Mouse (Mus musculus) skeletal muscle tissue, adult 2 months (tissue): Measurements from ENCODE around the gene Cdc16.
"Not testable (repeated sequence)": the region's sequence is repeated elsewhere in the genome, so short reads cannot be mapped to it uniquely, and the experiment has no call there.

Experiments
- DNase-seq: peaks from one replicate; pipeline ENCODE4 v3.0.0-alpha.2; 2012; ENCODE audit warnings: low read depth, low spot score

Gene Cdc16

DNA sequence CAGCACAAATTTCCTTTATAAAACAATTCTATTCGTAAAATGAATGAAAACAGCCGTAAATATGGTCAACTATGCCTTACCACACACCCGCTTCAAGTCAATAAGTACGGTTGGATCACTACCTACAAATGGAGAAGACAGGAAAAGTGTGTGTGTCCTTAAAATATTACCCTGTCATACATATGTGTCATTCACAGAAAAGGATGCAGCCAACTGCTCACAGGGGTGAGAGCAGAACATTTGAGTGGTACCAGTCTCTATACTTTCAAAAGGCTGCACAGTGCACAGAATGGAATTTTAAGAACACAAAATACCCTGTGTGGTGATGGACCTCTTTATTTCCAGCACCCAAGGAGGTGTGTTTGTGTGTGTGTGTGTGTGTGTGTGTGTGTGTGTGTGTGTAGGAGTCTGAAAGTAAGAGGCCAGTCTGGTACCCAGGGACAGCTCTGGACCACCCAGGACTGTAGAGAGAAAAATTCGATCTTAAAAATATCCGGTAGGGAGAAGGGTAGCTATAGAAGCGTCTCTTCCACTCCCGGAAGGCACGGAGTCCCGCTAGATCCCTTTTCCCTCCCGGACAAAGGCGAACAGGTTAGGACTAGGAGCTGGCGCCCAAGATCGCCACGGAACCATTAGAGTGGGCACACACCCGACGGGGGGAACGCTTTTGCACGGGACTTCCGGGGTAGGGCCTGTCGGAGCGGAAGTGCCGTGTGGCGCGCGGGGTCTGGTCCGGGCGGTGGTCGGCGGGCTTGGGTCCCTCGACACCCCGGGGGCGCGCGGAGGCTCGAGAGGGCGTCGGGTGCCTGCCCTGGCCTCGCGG lies at the start of gene Cdc16:
Gene Cdc16 (plus strand): TSS at position 695 of the 823 bp plus-strand sequence.
- peak; percentile 57 for DNase-seq

DNA sequence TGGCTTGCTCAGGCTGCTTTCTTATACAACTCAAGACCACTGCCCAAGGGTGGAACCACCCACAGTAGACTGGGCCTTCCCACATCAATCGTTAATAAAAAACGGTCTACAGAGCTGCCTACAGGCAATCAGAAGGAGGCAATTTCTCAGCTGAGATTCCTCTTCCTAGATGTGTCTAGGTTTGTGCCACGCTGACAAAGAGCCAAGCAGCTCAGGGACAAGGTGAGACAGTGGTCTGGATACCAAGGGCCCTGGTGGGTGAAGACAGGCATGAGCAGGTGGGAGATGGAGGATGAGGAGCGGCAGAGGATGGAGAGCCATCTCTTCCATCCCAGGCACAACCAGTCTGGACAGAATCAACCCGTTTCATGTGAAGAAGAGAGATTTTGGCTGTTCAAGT lies 49.0 kb upstream of the Cdc16 start:
- DNase-seq, result no peak

DNA sequence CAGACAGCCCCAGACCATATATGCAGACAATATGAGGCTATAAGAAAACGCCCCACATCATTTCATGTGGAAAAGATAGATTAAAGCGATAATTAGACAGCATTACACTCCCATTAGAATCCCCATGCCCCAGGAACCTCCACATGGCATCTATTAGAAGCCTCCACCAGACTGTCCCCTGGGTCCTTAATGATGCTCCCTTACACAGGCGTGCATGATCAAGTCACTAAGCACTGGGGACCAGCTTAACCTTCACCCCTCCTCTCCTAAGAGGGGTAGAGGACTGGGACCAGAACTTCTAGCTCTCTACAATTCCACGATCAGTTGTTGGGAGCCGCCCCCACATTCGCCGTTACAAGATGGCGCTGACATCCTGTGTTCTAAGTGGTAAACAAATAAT lies 38.5 kb upstream of the Cdc16 start:
- no peak for DNase-seq

DNA sequence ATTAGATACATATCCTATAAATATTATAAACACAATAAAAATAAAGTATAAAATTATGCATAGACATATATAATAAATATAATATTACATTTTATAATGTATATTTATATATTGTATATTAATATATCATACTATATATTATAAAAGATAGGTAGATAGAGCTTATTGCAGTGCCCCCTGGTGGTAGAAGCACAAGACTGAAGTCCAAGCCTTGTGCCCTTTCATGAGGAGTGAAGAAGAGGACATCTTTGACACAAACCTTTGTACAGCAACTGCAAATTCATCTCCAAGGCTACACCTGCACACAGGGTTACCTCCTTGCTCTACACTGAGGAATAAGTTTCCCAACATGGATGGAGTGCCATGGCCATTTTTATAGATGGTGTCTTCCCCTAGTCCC lies 31.8 kb upstream of the Cdc16 start:
- peak; percentile 28 for DNase-seq

DNA sequence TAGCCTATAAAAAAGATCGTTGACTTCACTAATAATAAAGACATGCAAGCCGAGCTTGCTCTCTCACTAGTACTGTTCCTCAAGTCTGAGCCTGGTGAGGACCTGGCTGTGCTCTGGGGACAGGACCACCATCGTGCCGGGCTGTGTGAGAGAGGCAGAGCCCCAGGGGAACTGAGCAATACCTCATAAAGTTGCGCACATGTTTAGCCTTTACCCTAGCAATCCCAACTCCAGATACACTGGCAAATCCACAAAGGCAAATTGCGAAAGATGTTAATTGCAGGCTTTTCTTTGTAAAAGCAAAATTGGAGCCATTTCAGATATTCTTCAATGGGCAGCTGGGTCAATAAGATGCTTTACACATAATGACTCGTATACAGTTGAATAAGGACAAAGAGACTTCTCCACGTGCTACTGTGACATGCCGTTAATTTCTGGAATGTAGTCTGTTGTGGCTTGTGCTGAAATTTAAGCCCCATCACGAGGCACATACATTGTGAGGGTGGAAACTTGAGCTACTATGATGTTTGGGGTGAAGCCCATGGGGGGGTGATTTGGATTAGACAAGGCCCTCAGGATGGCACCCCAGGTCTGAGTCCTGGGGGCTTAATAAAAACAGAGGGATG lies 29.9 kb upstream of the Cdc16 start:
- no peak for DNase-seq

DNA sequence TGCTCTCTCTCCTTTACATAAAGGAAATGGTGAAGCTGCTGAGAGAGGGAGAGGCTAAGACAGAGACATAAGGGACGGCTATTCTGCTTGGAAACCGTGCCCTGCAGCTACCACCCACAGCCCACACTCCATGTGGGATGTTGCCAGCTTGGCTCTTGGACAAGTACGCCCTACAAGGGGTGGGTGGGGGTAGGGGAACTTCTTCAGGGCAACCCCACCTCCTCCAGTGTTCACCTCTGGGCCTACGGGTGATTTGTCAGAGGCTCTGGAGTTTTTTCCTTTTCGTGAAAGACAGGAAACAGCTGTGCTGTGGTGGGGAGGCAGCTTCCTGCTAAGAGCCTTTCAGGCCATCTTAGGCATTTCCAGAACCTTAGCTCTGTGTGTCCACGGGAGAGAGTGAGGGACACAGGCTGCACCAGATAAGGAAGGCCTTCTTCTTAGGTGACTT lies 17.1 kb upstream of the Cdc16 start:
- no peak for DNase-seq

DNA sequence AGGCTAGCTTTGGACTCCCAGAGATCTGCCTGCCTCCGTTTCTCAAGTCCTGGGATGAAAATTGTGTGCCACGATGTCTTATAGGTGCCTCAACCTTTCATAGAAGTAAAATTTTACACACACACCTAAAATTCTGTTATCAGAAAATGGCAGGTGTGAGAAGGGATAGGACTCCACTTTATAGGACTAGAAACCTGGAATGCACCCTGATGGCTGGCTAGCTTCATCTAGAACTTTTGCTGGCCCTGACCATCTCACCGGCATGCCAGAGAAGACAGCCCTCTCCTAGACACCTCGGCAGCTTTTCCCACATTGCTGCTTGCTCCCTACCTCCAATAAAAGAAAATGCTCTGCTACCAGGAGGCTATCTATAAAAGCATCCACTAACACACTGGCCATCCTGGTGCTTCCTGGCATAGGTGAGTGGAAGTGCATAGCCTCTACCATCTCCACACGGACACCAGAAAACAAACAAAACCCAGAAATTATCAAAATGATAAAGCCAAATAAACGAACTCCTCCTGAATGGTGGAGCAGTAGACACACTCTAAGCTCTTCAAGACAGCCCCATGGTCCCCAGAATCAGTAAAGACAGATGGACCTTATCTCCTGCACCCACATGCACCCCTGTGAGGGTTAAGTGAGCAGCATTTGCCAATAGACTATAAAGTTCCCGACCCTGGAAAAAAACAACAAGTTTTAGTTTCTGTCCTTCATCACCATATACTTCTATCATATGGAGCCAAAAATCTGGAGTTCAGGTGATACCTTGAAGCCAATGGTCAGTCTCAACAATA lies 16.5 kb upstream of the Cdc16 start:
- DNase-seq, result no peak

DNA sequence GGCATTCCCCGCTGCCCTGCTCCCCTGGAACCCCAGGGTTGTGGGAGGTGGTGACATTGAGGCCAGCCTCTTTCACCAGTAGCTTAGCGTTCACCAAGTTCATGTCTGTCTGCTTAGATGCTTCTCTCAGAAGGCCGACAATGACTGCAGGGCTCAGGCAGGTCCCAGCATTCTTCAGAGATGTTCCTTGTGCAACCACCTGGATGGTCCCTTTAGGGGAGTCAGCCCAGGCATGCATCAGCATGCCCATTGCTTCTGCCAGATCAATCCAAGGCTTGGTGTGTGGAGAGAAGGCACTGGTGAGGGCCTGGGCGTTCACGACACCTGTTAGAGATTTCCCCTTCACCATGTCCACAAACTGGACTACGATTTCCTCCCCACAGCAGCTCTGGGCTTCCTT lies 11.3 kb upstream of the Cdc16 start:
- not testable (repeated sequence) for DNase-seq

DNA sequence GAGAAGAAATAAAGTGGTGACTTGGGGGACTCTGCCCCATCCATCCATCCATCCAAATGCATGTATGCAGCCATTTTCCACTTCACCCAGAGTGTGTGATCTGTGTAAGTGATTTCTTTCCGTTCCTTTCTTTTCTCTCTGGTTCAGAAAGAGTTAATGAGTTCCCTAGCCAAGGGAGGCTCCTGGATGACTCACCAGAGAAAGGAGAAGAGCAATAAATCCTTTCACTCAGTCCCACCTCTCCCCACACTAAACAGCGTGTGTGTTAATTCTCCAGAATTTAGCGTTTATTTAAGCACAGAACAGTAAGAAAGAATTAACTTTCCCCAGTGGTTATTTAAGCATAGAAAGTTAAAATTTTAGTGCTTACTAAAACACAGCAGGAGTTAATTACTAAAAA lies 9.8 kb upstream of the Cdc16 start:
- DNase-seq, result no peak

DNA sequence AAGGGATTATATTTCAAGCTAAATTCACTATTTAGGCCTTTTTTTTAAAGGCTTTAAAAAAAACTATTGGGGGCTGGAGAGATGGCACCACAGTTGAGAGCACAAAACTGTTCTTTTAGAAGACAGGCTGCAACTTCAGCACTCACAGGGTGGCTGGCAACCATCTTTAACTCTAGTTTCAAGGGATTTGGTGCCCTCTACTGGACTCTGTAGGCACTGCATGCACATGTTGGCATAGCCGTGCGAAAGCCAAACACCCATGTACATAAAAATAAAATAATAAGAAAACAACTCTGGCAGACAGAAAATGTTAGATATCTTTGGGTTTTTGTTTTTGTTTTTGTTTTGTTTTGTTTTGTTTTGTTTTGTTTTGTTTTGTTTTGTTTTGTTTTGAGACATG lies 3.8 kb upstream of the Cdc16 start:
- DNase-seq, result peak; percentile 59

DNA sequence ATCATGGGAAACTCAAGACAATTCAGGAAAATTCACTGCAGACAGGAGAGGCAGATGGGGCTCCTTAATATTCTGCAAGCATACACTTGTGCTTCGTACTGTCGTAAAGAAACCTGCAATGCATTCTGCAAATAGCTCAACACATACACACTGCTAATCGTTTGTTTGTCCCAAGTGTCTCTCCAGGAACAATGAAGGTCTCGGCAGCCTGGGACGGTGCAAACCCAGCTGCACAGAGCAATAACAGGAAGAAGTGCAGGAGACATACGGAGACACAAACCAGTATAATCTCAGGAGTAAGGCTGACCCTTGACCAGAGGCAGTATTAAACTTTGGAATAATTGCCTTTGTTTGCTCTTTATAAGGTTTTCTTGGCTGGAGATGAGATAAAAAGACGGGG lies 996 bp upstream of the Cdc16 start:
- DNase-seq, result no peak

DNA sequence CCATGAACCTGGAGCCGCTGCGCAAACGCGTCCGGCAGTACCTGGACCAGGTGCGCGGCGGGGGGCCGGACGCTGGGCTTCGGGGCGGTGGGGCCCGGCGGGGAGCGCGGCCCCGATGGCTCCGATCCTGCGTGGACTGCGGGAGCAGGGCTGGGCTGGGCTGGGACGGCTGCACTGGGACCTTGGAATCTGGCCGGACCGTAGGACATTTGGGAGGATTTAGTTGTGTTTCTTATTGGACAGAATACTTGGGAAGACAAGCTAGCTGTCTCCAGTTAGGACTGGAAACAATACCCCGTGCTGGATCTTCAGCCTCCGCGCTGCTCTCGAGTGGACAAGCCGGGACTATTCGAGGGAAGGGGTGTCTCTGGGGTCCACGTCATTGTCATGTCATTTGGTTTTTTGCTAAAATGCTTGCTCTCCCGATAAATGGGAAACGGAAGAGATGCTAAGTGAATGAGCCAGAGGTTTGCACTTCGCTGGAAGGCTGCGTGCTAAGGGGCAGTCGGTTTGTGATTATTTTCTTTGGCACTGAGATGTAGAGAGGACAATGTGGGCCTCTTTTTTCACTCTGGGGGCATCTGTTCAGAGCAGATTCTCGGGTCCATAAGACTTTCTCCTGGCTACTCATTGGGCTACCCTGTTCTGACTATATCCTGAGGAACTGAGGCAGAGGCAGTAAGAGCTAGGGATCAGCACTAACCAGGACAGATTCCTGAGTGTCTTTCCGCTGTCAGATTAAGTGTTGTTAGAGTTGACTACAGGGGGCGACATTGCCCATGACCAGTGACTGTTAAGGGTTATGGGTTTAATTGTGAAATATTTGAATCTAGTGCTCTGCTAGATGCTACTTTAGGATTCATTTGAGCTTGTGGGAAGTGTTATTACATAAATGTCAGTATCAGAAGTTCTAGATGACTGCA lies 590 bp downstream of the Cdc16 start:
- no peak for DNase-seq

DNA sequence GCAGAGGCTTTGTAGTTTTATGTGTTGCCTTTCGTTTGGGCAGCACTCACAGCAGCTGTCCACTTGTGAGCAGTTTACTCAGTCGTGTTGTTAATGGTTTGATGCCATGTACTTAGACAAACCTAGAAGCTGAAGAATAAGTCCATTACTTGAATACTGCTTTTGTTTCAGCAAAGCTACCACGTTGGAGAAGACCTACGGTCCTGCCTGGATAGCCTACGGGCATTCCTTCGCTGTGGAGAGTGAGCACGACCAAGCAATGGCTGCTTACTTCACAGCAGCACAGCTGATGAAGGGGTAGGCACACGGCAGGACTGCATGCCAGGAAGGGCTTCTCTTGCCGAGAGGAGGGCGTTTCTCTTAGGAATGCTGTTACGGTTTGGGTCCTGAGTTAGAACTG lies 11.7 kb downstream of the Cdc16 start:
- no peak for DNase-seq

DNA sequence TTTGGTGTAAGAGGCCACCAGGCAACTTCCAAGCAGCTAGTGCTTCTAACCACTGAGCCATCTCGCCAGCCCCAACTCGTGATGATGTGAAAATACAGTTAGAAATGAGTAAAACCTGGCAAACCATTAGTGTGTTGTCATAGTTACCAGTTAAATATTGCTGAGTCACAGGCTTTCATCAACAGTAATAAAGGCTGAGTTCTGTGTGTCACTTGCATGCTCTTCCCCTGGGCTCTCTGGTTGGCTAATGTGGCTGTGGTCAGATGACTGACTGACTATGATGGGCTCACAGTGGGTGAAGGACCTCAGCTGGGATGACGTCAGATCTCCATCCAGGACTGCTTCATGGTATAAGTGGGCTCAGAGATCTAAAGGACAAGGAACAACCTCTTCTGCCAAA lies 23.1 kb downstream of the Cdc16 start:
- no peak for DNase-seq

DNA sequence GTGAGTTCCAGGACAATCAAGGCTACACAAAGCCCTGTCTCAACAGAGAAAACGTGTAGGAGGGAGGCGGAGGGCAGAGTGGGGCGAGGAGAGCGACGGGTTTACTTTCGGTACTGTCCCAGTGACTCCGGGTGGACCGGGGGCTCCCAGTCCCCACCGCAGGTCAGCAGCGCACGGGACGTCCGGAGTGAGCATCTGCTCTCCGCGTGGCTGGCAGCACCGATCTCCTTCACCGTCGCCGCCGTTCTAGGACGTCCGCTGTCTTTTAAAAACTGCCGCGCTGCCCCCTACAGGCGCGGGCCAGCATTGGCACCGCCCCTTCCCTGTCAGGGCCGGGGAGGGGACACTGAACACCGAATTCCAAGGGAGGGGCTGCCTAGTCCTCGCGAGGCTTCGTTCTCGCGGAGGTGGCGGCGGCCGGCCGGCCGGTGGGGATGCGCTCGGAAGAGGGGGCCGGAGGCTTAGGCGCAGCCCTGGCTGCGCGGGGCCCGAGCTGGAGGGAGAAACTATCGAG lies 27.8 kb downstream of the Cdc16 start, which contains the start of gene Upf3a:
Gene Upf3a (plus strand): TSS at position 366 of the 514 bp plus-strand sequence.
- DNase-seq, result peak; percentile 94

DNA sequence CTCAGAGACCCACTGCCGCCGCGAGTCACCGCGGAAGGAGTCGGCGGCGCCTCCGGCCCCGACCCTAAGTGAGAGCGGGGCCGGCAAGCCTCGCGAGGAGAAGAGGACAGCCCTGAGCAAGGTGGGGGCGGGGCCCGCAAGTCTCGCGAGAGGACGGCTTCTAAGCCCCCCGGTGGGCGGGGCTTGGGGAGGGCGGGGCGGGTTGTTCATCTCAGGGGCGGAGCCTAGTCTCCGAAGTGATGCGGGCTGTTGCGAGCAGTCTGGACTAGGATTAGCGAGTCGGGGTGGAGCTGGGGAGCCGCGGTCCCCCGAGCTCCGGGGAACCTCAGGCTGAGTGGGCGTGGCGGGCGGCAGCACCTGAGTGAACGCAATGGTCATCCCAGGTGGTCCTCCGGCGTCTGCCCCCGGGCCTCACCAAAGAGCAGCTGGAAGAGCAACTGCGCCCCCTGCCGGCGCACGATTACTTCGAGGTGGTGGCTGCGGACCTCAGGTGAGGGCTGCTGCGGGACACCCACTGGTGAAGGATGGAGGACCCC lies 28.4 kb downstream of the Cdc16 start:
- peak; percentile 98 for DNase-seq

DNA sequence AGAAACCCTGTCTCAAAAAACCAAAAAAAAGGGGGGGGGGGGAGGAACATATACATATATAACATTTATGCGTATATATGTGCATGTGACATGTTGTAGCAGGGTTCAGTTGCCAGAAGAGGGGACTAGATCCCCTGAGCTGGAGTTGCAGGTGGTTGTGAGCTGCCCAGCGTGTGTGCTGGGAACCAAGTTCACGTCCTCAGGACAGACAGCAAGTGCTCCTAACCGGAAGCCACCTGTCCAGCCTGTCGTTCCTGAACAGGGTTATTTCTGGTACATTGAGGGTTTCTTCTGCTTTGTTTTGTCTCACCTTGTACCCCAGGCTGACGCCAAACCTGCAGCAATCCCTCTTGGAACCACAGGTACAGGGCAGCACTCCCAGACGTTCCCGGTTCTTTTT lies 32.1 kb downstream of the Cdc16 start:
- no peak for DNase-seq

DNA sequence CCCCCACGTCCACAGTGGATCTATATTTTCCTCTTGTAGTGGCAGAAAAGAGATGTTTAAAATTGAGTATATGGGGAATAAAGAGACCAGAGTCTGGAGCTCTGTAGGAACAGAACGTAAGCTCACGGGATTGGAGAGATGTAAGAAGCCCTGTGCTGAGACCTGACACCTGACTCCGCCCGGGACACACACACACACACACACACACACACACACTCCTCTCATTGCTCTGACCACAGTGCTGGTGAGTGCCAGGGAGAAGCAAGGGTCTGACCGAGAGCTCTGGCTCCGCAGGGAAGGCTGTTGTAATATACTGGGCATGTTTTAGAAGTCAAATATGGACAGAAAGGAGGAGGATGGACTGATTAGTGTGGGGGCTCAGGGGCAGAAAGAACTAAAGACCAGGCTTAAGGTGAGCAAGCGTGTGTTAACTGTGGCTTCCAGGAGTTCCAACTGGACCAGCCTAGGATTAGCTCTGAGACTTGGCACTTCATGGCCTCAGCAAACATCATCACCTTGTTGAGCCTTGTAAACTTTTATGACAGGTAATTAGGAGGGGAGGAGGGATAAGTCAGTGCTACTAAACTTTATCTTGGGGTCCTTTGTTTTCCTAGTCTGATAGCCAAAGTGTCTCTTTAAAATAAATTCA lies 35.7 kb downstream of the Cdc16 start:
- DNase-seq, result no peak

DNA sequence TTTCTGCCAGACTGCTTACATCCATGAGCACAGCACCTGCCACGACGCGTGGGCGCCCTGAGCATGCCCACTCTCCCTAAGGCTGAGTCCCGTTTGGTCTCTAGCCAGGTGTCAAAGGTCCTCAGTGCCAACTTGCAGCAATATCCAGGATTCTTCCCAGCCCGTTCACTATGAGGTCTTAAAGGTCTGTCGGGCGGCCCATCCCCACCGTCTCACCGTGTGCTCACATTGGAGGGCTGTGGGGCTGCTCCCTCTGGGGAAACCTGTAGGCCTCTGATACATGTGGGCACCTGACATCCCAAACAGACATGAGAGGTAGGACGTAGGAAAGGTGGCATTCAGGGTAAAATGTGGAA lies 36.2 kb downstream of the Cdc16 start:
- DNase-seq, result no peak

DNA sequence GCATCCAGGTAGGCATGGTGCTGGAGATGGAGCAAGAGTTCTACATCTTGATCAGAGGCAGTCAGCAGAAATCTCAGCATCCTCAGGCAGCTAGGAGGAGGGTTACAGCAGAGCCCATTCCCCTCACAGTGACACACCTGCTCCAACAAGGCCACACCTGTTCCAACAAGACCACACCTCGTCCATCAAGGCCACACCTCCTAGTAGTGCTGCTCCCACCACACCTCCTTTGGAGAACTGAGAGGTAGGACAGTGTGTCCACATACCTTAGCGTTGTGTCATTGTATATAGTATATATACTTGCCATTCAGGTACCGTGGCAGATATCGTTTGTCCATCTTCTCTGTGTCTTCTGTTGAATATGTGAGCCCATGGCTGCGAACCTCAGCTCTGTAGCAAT lies 40.2 kb downstream of the Cdc16 start:
- no peak for DNase-seq
